Mouse (Mus musculus): ENCODE measurements around the gene Efhd2.

DNA sequence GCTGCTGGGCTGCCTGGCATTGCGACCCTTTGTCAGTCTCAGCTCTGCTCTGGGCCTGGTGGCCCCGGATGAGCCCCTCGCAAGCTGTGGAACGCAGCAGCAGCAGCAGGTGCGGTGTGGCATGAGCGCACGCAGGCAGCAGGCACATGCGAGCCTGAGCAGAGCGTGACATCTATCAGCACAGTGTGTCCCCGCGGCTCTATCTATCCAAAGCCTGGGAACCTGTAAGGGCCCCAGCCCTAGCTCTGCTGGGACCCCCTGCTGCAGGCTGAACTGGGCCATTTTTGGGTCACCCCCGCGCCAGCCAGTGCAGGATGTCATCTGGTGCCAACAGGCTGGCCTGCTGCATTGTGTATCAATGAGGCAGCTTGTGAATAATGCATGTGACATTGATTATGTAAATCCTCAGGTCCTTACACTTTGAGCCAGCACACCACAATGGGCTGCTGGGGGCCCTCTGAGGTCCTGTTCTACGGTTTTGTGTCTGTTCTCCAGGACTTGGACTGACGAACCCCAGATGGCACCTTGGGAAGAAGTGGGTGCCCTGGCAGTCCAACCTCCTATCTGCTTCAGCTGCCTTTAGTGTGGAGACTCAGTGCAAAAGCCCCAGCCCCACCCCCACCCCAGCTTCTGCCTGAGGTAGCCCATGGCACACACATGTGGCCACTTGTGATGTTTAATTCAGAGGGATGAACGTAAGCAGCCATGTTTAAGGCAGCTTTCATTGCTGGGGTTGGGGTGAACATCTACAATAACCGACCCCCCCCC lies 27.2 kb upstream of the Efhd2 start:
- TF ChIP-seq CTCF (IDR thresholded peaks at IDR 0.05; ENCODE audit: low read depth, low read length) (no peak), EP300 (IDR thresholded peaks at IDR 0.05; ENCODE audit: insufficient read depth, low read depth, low read length) (no peak), POLR2A (IDR thresholded peaks at IDR 0.05; ENCODE audit: insufficient read depth, low read length) (no peak)

Measured in ES-Bruce4 (cell line).